Mouse (Mus musculus): Measurements from ENCODE around the gene Cdh4. TPM values are rescaled to one million over a fixed set of nuclear protein-coding genes. Genes with fewer than 3 reads are reported as not detected.
A peak's percentile ranks its signal among the peaks of the same experiment; 100 is the strongest.

The Cdh4 gene
- total and polyA plus RNA-seq, 2 experiments from 2014 or later = 0.51 to 2.1 TPM

DNA sequence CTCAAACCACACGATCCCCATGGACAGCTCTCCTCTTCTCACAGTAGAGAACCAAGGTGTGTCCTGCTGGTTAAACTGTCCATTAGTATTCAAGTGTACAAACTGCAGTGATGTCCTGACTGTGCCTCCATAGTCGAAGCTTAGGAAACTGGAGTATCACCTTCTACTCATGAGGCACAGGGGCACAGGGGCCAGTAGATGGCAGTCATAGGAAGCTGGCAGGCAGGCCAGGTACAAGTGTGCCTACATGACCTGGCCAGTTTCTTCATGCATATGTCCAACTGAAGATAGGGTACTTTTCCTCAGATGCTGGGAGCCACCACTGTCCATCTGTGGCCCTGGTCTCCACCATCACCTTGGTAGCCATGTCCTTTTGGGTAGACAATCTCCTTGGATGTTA is 472.0 kb downstream of the Cdh4 start:
- Histone ChIP-seq H3K27me3 (ENCODE audit: control insufficient read depth, insufficient read depth, low read length) (no peaks in the 10 kb centered on the region), H3K9me3 (replicated peaks; ENCODE audit: control insufficient read depth, low read length) (no peaks in the 10 kb centered on the region), H3K36me3 (replicated peaks; ENCODE audit: control insufficient read depth, insufficient read depth, low read length) (peaks cover 56% of the 10 kb centered on the region), H3K9ac (replicated peaks; ENCODE audit: low read depth, low read length) (no peak overlapping the region), H3K4me2 (ENCODE audit: low read depth, low read length) (no peak overlapping the region), H3K4me1 (ENCODE audit: control insufficient read depth, insufficient read depth) (no peaks in the 10 kb centered on the region), H3K4me3 (ENCODE audit: low read depth, low read length) (no peak overlapping the region), H3K27ac (ENCODE audit: low read depth) (no peak overlapping the region)
- DNase-seq (ENCODE audit: low spot score) (no peak), ATAC-seq (ENCODE audit: insufficient read depth, low read depth) (no peak)
- WGBS = 61% methylated on average over 2 of the region's 2 CpGs
- TF ChIP-seq CTCF (IDR thresholded peaks at IDR 0.05; ENCODE audit: low read depth) (peak; percentile 40), EP300 (IDR thresholded peaks at IDR 0.05; ENCODE audit: low read depth) (no peak)

DNA sequence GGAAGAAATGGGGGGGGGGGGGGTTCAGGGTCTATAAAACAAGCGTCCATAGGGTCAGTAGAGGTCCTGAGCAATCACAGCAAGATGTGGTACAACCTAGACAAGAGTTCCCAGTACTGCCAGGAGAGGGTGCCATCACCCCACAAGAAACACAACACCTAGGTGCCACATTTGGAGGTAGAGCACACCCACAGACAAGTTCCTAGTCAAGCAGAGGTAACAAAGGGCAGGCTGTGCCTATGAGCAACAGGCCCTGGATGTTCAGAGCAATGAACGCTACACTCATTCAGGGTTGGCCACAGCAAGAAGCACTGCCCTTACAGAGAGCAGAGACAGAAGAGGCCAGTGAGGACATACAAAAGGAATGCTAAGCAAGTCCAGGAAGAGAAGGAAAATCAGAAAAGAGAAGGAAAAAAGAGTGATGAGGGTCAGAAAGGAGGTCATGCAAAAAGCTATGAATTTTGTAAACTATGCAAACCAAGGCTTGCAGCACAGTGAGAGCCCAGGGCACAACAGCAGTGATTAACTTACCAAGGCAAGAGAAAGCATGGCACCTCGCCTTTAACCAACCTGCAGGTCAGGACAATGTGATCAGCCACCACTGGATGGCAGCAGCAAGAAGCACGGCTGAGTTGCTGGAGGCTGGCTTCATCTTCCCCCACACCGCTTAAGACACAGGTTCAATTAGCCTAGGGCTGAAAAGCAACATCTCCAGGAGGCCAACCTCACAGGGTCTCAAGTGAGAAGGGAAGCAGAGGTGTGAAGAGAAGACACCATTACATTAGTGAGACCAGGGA is 474.8 kb downstream of the Cdh4 start:
- Histone ChIP-seq H3K4me3 (ENCODE audit: low read depth, low read length) (no peak overlapping the region), H3K36me3 (replicated peaks; ENCODE audit: control insufficient read depth, insufficient read depth, low read length) (peaks cover 69% of the 10 kb centered on the region), H3K27me3 (ENCODE audit: control insufficient read depth, insufficient read depth, low read length) (no peaks in the 10 kb centered on the region), H3K4me2 (ENCODE audit: low read depth, low read length) (no peak overlapping the region), H3K4me1 (ENCODE audit: control insufficient read depth, insufficient read depth) (no peaks in the 10 kb centered on the region), H3K9me3 (replicated peaks; ENCODE audit: control insufficient read depth, low read length) (no peaks in the 10 kb centered on the region), H3K27ac (ENCODE audit: low read depth) (no peak overlapping the region), H3K9ac (replicated peaks; ENCODE audit: low read depth, low read length) (no peak overlapping the region)
- 41% methylated on average over 5 of the region's 5 CpGs for WGBS
- ATAC-seq (ENCODE audit: insufficient read depth, low read depth) (peak; percentile 81), DNase-seq (ENCODE audit: low spot score) (peak; percentile 75)
- no peak for TF ChIP-seq EP300 (IDR thresholded peaks at IDR 0.05; ENCODE audit: low read depth)
- TF ChIP-seq CTCF (IDR thresholded peaks at IDR 0.05; ENCODE audit: low read depth) = peak; percentile 90

DNA sequence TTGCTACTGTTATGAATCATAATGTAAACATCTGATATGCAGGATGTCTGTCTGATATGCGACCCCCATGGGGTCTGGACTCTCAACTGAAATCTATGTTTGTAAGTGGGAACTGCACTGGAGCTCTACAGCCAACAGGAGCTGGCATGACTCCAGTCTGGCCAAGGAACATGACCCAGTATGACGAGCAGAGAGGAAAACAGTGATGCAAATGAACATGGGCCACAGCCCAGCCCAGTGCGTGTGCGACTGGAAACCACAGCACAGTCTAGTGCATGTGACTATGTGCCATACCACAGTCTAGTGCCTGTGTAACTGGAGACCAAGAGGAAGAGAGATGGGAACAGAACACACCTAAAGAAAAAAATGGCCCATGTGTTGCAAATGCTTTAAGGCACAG is 477.8 kb downstream of the Cdh4 start:
- ATAC-seq (ENCODE audit: insufficient read depth, low read depth) = no peak
- peaks cover 68% of the 10 kb centered on the region for H3K36me3 ChIP-seq (replicated peaks; ENCODE audit: control insufficient read depth, insufficient read depth, low read length)

DNA sequence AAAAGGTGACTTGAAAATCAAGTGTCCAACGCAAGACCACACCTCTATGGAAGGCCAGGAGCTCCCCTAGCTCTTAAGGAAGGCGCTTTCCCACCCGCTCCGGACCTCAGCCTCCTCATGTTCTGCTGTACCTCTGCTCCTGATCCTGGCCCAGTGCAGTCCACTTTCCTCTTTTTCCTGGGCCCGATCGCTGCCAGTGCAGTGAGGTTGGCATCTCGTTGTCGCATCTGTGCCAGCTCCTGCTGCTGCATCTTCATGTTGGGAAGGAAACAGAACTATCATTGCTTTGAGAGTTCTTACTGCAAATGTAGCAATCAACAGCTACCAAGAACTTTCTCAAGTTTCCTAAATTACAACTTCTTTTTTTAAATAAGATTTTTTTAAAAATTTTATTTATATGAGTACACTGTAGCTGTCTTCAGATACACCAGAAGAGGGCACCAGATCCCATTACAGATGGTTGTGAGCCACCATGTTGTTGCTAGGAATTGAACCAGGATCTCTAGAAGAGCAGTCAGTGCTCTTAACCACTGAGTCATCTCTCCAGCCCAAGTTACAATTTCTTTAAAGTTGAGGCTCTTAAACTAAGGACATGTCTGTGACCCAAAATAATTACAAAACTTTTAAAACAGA is 478.9 kb downstream of the Cdh4 start:
- DNase-seq (ENCODE audit: low spot score) (no peak), ATAC-seq (ENCODE audit: insufficient read depth, low read depth) (no peak)
- 95% methylated on average over 8 of the region's 8 CpGs for WGBS
- Histone ChIP-seq H3K4me3 (ENCODE audit: low read depth, low read length) (no peak overlapping the region), H3K27ac (ENCODE audit: low read depth) (no peak overlapping the region), H3K4me2 (ENCODE audit: low read depth, low read length) (no peak overlapping the region), H3K9me3 (replicated peaks; ENCODE audit: control insufficient read depth, low read length) (no peaks in the 10 kb centered on the region), H3K27me3 (ENCODE audit: control insufficient read depth, insufficient read depth, low read length) (no peaks in the 10 kb centered on the region), H3K4me1 (ENCODE audit: control insufficient read depth, insufficient read depth) (no peaks in the 10 kb centered on the region), H3K9ac (replicated peaks; ENCODE audit: low read depth, low read length) (no peak overlapping the region), H3K36me3 (replicated peaks; ENCODE audit: control insufficient read depth, insufficient read depth, low read length) (peaks cover 71% of the 10 kb centered on the region)
- no peak for TF ChIP-seq EP300 (IDR thresholded peaks at IDR 0.05; ENCODE audit: low read depth)
- TF ChIP-seq CTCF (IDR thresholded peaks at IDR 0.05; ENCODE audit: low read depth) = no peak

More for the DNA sequence above, 477.8 kb downstream of the Cdh4 start:
- Histone ChIP-seq H3K27me3 (ENCODE audit: control insufficient read depth, insufficient read depth, low read length) (no peaks in the 10 kb centered on the region), H3K4me3 (ENCODE audit: low read depth, low read length) (no peak overlapping the region), H3K9ac (replicated peaks; ENCODE audit: low read depth, low read length) (no peak overlapping the region), H3K4me1 (ENCODE audit: control insufficient read depth, insufficient read depth) (no peaks in the 10 kb centered on the region), H3K27ac (ENCODE audit: low read depth) (no peak overlapping the region), H3K9me3 (replicated peaks; ENCODE audit: control insufficient read depth, low read length) (no peaks in the 10 kb centered on the region), H3K4me2 (ENCODE audit: low read depth, low read length) (no peak overlapping the region)
- TF ChIP-seq CTCF (IDR thresholded peaks at IDR 0.05; ENCODE audit: low read depth) (no peak), EP300 (IDR thresholded peaks at IDR 0.05; ENCODE audit: low read depth) (no peak)
- WGBS = 56% methylated on average over 4 of the region's 4 CpGs
- DNase-seq (ENCODE audit: low spot score) = no peak

DNA sequence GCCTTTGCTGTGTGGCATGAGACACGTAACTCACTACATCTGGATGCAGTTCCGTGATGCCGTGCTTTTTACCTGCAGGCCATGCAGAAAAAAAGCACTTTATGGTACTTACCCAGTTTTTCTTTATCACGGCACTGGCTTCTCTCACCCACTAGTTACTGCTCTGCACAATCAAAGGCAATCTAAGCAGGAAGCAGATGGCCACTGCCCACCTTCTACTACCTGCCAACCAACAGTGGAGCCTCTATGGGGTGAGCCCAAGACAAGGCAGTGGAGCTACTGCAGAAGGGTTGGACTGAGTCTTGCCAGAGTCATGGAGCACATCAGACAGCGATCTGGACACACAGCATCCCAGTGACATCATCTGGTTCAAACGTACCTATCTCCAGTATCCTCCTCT is 481.8 kb downstream of the Cdh4 start:
- Histone ChIP-seq H3K9me3 (replicated peaks; ENCODE audit: control insufficient read depth, low read length) (no peaks in the 10 kb centered on the region), H3K4me1 (ENCODE audit: control insufficient read depth, insufficient read depth) (no peaks in the 10 kb centered on the region), H3K27me3 (ENCODE audit: control insufficient read depth, insufficient read depth, low read length) (no peaks in the 10 kb centered on the region), H3K36me3 (replicated peaks; ENCODE audit: control insufficient read depth, insufficient read depth, low read length) (peaks cover 87% of the 10 kb centered on the region), H3K4me3 (ENCODE audit: low read depth, low read length) (no peak overlapping the region), H3K27ac (ENCODE audit: low read depth) (no peak overlapping the region), H3K4me2 (ENCODE audit: low read depth, low read length) (no peak overlapping the region), H3K9ac (replicated peaks; ENCODE audit: low read depth, low read length) (no peak overlapping the region)
- ATAC-seq (ENCODE audit: insufficient read depth, low read depth) (no peak), DNase-seq (ENCODE audit: low spot score) (no peak)
- TF ChIP-seq EP300 (IDR thresholded peaks at IDR 0.05; ENCODE audit: low read depth) (no peak), CTCF (IDR thresholded peaks at IDR 0.05; ENCODE audit: low read depth) (no peak)
- WGBS = 91% methylated on average over 6 of the region's 6 CpGs

All from heart, postnatal 0 days (tissue).